Mouse (Mus musculus) ES-Bruce4 (cell line): ENCODE data around the gene Agap1. TPM values are rescaled to one million over a fixed set of nuclear protein-coding genes. Genes with fewer than 3 reads are reported as not detected.

ENCODE experiments used
- H3K27ac ChIP-seq: 2 replicates; pipeline ENCODE4 v1.5.1; 2012; ENCODE audit warnings: low read length, inconsistent platforms; ENCODE audit not compliant: insufficient read depth
- H3K27me3 ChIP-seq: 2 replicates; pipeline ENCODE4 v1.6.1; 2012; ENCODE audit warnings: mild to moderate bottlenecking, low read length, inconsistent platforms; ENCODE audit not compliant: control insufficient read depth, poor library complexity, insufficient read depth, severe bottlenecking
- H3K36me3 ChIP-seq: 2 replicates; pipeline ENCODE4 v1.6.1; 2012; ENCODE audit warnings: inconsistent platforms, mild to moderate bottlenecking, low read length, moderate library complexity; ENCODE audit not compliant: control insufficient read depth, poor library complexity, insufficient read depth, severe bottlenecking
- H3K4me1 ChIP-seq: one replicate; pipeline ENCODE4 v1.8.1; 2011; ENCODE audit warnings: low read length; ENCODE audit not compliant: control insufficient read depth, insufficient read depth
- H3K4me3 ChIP-seq: 2 replicates; pipeline ENCODE4 v1.5.1; 2011; ENCODE audit warnings: low read depth, mild to moderate bottlenecking, low read length
- H3K9ac ChIP-seq: 2 replicates; pipeline ENCODE4 v1.6.1; 2012; ENCODE audit warnings: low read depth, mild to moderate bottlenecking, inconsistent platforms; ENCODE audit not compliant: poor library complexity, severe bottlenecking
- H3K9me3 ChIP-seq: replicated peaks from 2 replicates; pipeline ENCODE4 v1.6.1; 2012; ENCODE audit warnings: mild to moderate bottlenecking, low read length, inconsistent platforms; ENCODE audit not compliant: control insufficient read depth, poor library complexity, insufficient read depth, severe bottlenecking
- CTCF ChIP-seq: IDR thresholded peaks from one replicate; pipeline ENCODE4 v1.8.1; 2011; ENCODE audit warnings: low read depth, low read length
- EP300 ChIP-seq: IDR thresholded peaks from 2 replicates; pipeline ENCODE4 v1.6.1; 2011; ENCODE audit warnings: low read depth, low read length; ENCODE audit not compliant: insufficient read depth
- POLR2A ChIP-seq: IDR thresholded peaks from one replicate; pipeline ENCODE4 v1.8.1; 2011; ENCODE audit warnings: low read length; ENCODE audit not compliant: insufficient read depth
- polyA plus RNA-seq: library from polyadenylated mRNA; stranded (reverse); fragments of >200 nt; gene quantifications from 2 replicates; pipeline ENCODE4 v1.2.4, GENCODE M21; 2011; ENCODE audit warnings: low read depth; ENCODE audit not compliant: missing spikeins, insufficient read depth, insufficient read length

The Agap1 gene
- polyA plus RNA-seq, 1 experiment: 31.0 TPM

DNA sequence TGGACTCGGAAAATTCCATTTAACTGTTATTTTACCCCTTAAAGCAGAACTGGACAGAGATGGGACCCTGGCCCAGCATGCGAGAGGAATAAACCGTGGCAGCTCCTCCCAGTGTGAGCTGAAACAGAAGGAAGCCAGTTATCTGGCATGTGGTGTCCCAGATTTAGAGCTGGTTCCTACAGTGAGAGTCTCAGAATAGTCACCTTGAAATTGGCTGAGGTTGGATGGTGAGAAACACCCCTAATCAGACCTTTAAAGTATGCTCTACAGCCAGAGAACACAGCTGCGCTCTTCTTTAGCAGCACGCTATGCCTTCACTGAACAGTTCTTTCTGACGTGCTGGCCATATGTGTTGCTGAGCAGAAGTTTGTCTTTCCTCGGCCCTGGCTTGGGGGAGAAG is 168.2 kb downstream of the Agap1 start:
- Histone ChIP-seq H3K4me1 (peaks cover 2% of the 10 kb centered on the region), H3K9ac (no peak overlapping the region), H3K36me3 (no peaks in the 10 kb centered on the region; the same call in 1 of the 2 replicates), H3K27ac (no peak overlapping the region), H3K27me3 (no peaks in the 10 kb centered on the region), H3K9me3 (no peaks in the 10 kb centered on the region), H3K4me3 (no peak overlapping the region)
- TF ChIP-seq CTCF (no peak), EP300 (no peak), POLR2A (no peak)

DNA sequence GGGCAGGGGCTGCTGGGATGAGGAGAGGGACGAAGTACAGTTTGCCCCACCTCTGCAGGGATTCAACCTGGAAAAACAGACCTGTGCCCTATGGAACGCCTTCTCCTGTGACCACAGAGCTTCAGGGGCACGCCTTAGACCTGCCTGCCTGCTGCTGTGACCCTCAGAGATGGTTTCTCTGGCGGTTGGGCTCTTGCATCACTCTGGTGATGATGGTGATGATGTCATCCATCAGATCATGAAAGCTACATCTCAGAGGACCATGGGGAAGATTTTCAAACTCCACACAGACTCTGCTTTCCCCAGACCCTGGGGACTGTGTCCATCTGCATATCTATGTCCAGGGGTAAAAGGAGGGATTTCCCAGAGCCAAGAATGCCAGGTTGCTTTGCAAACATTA is 170.7 kb downstream of the Agap1 start:
- Histone ChIP-seq H3K4me3 (no peak overlapping the region), H3K9me3 (no peaks in the 10 kb centered on the region), H3K27me3 (no peaks in the 10 kb centered on the region), H3K4me1 (peaks cover 2% of the 10 kb centered on the region), H3K36me3 (no peaks in the 10 kb centered on the region; the same call in 1 of the 2 replicates), H3K9ac (no peak overlapping the region), H3K27ac (no peak overlapping the region)
- TF ChIP-seq CTCF: no peak
- TF ChIP-seq EP300: no peak
- TF ChIP-seq POLR2A: no peak

DNA sequence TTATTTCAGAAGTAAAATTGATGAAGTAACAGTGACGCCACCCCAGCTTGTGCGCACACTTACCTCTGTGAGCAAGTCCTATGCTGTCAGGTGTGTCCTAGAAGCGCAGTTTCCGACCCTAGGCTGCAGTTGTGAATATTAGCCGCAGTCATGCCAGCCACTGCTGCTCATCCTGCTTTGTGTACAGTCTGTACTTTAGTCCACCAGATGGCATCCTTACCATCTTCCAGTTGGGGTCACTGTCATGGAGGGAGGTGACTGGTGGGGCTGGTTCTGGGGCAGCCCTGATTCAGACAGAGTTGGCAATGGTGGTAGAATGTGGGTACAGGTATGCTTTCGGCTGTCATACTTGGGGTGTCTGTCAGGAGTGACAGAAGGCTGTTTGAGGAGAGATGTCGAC is 171.4 kb downstream of the Agap1 start:
- no peaks in the 10 kb centered on the region; the same call in 1 of the 2 replicates for H3K36me3 ChIP-seq
- no peak overlapping the region for H3K9ac ChIP-seq
- H3K4me1 ChIP-seq: no peaks in the 10 kb centered on the region
- no peak overlapping the region for H3K27ac ChIP-seq
- H3K27me3 ChIP-seq: no peaks in the 10 kb centered on the region
- H3K4me3 ChIP-seq: no peak overlapping the region
- no peak for TF ChIP-seq EP300
- TF ChIP-seq CTCF: no peak
- TF ChIP-seq POLR2A: no peak
- H3K9me3 ChIP-seq: no peaks in the 10 kb centered on the region

DNA sequence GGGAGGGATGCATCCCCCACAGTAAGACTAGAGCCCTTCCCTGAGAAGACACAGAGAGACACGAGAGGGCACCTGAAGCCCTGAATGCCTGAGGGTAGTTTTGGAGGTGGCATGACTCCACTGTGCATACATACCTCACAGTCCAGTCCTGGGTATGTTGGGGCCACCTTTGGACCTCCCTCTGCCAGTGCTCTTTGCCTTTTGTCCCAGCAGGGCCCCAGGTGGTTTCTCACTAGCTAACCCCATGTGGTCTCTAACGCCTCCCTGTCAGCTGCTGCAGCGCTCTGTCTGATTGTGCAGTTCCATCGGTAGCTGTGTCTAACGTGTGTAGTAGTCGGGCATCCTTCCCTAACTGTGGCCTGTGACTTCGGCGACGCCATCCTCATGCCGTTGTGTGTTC is 172.3 kb downstream of the Agap1 start:
- Histone ChIP-seq H3K4me3 (no peak overlapping the region), H3K36me3 (no peaks in the 10 kb centered on the region; the same call in 1 of the 2 replicates), H3K27ac (no peak overlapping the region), H3K9ac (no peak overlapping the region), H3K9me3 (no peaks in the 10 kb centered on the region), H3K27me3 (no peaks in the 10 kb centered on the region), H3K4me1 (no peaks in the 10 kb centered on the region)
- TF ChIP-seq EP300 (no peak), POLR2A (no peak), CTCF (no peak)

DNA sequence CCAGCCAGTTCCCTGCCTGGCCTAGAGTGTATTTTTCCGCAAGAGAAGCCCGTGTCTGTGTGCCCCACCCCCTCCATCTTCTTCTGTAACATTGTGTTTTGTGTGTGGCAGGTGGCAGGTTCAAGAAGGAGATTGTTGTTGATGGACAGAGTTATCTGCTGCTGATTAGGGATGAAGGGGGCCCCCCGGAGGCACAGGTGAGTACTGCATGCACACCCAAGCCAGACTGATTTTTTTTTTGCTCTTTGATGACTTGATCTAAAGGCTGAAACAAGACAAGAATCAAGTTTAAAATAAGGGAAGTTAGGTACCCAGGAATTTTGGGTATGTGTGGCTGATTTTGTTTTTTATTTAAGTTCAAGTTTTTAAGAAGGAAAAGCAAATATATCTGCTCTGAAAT is 173.0 kb downstream of the Agap1 start:
- Histone ChIP-seq H3K36me3 (no peaks in the 10 kb centered on the region; the same call in 1 of the 2 replicates), H3K4me3 (no peak overlapping the region), H3K4me1 (no peaks in the 10 kb centered on the region), H3K27me3 (no peaks in the 10 kb centered on the region), H3K9ac (no peak overlapping the region), H3K9me3 (no peaks in the 10 kb centered on the region), H3K27ac (no peak overlapping the region)
- peak; percentile 60 for TF ChIP-seq CTCF
- TF ChIP-seq POLR2A: no peak

DNA sequence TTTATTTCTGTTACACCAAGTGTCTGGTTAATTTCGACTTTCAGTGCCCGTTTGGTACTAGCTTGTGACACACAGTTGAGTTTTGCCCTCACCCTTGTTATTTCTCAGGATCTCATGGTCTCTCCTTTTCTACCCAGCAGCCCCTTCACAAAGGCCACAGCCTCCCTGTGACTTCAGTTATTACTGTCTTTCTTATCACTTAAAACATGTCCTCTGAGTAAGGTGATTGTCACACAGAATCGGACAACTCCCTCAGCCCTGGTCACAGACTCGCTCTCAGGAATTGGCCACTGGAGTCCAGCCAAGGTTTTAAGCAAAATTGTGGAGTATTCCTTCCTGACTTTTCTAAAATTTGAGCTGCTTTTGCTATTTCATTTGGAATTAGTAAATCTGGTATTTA is 176.2 kb downstream of the Agap1 start:
- H3K9ac ChIP-seq: no peak overlapping the region
- no peaks in the 10 kb centered on the region for H3K4me1 ChIP-seq
- no peaks in the 10 kb centered on the region for H3K36me3 ChIP-seq
- H3K9me3 ChIP-seq: no peaks in the 10 kb centered on the region
- no peak overlapping the region for H3K27ac ChIP-seq
- H3K4me3 ChIP-seq: no peak overlapping the region
- TF ChIP-seq POLR2A (no peak), CTCF (no peak), EP300 (no peak)
- H3K27me3 ChIP-seq: no peaks in the 10 kb centered on the region
